Mouse (Mus musculus) adrenal gland, adult 8-10 months (tissue): ENCODE measurements around the gene Trrap. TPM values are rescaled to one million over a fixed set of nuclear protein-coding genes. Genes with fewer than 3 reads are reported as not detected.

Experiments used
- DNase-seq: peaks from one replicate; pipeline ENCODE4 v3.0.0; 2022
- microRNA-seq, 2 experiments: library from miRNA; unstranded; fragments of <30 nt; microRNA quantifications; one replicate each; pipeline ENCODE4 v1.2.0; 2022
- total RNA-seq, 4 experiments: library from RNA; stranded (reverse); gene quantifications; 2 replicates each; pipeline ENCODE4 v1.2.4; 2022

The Trrap gene
- total RNA-seq, 4 experiments from 2014 or later = 97.3 to 186 (median 128) TPM

DNA sequence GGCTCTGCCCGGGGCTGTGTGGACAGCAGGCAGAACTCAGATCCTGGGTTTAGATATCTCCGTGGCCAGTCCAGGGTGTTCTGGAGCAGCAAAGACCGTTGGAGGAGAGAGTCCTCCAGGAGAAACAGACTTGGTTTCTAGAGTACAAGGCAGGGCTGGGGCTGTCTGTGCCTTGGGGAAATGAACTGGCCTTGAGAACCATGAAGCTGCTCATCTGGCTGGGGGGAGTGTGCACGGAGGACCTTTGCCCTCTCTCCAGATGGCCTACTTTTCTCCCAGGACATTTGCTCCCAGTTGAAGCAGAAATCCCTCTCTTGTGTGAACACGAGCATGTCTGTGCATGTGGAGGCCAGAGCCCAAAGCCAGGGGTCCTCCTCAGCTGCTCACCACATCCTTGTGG lies 104.8 kb downstream of the Trrap start:
- DNase-seq = no peak

DNA sequence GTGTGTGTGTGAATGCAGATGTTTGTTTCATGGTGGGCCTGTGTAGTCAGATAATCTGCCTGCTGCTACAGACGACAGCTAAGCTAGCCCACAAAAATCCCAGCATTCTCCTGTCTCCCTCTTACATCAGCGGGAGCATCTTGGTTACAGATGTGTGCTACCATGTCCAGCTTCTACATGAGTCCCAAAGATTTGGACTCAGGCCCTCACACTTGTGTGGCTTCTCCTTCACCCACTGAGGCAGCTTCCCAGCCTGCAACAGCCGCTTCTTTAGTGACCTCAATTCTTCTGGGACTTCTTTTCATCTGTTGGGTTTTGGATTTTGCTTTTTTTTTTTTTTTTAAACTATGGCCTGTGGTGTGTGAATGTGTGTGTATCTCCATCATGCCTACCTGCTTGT lies 105.3 kb downstream of the Trrap start:
- no peak for DNase-seq

DNA sequence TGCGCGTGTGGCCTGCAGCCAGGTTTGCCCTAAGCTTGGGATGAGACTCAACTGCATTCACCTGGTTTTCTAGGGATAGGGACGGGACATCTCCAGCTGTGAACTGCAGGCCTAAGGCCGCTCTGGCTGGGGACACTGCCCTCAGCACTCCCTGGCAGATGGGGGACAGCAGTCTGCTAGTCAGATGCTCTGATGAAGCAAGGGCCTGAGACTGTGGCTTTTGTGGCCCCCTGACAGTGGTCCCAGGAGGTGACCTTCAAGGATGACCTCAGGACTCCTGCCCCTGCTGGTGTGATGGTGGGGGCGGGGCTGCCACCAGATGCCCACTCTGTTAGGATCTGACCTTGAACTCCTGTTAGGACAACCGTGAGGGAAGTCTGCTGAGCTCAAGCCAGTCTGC lies 107.7 kb downstream of the Trrap start:
- no peak for DNase-seq

DNA sequence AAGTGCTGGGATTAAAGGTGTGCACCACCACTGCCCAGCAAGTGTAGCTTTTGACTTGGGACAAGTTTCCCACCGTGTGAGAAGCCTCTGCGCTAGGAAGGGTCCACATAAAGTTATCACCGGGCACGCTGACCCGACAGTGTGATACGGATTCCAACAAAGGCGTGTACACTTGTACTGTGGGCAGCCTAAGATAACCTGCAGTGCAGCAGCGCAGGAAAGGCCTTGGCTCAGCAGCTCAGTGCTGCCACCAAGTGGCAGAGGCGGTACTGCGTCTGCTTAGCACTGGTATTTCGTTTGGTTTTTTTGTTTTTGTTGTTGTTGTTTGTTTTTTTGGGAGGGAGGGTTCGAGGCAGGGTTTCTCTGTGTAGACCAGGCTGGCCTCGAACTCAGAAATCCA lies 108.4 kb downstream of the Trrap start:
- DNase-seq = no peak

DNA sequence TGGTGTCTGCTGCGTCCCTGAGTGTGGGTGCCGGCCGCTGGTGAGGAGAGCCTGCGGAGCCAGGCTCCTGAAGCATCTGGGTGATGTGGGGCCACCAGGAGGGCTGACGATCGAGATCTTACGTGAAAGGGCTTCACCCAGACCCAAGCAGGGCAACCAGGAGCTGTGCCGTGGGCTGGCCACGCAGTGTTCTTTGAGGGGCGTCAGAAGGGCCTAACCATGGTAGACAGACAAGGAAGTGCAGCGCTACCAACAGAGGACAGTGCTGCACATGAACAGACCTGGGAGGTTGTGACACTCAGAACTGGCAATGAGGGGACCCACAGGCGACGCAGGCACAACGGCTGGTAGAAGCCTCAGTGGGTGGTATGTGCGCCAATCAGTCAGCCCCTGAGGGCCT lies 109.5 kb downstream of the Trrap start:
- no peak for DNase-seq

DNA sequence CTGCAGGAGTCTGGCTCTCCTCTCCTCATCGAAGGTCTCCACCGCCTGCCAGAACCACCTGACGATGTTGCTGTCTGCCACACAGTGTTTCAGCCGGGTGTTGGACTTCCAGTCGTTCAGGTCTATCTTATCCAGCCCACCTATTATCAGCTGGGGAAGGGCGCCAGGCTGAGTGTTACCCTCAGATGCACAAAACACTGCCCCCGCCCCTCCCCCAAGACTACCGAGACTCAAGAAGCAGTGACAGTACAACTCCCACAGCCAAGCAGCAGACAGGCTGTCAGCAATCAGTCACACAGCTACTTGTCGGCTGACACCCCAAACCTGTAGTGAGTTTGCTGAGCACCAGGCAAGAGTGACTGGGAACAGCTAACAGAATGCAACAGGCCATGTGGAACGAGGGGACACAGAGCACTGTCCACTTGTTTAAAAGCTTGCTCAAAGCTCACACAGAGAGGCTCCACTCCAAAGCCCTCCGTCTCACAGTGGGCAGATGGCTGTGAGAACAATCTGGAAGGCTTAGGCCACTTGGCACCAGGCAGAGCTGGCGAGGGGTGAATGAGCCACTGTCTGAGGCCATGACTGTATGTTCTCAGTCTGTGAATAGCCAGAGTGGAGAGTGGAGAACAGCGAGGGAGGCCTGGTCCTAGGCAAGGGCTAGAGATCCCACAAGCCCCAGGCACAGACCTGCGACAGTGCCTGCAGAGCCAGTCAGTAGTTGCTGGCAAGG lies 114.3 kb downstream of the Trrap start:
- DNase-seq = no peak

DNA sequence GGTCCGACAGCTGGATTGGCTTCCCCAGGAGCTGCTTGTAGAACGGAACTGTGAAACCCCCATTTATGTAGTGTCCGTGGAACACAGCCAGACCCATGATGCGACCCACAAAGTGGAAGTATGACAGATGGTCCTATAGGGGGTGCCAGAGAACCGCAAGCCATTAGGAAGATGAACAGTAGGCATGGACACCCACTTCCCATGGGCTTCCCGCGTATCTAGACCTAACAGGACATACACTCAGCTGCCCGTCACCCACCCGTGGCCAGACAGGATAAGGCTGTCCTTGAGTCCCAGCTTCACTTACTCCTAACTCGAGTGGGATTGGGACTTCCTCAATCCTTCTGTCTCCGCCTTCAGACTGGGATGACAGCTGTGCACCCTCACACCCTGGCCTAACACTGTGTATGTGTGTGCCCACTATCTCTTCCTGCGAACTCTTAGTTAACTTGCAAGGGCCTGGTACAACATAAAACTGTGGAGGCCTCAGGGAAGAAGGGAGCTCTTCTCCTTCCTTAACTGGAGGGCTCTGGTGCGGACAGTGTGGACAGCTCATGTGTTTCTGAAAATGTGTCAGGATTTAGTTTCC lies 117.2 kb downstream of the Trrap start:
- DNase-seq = no peak

DNA sequence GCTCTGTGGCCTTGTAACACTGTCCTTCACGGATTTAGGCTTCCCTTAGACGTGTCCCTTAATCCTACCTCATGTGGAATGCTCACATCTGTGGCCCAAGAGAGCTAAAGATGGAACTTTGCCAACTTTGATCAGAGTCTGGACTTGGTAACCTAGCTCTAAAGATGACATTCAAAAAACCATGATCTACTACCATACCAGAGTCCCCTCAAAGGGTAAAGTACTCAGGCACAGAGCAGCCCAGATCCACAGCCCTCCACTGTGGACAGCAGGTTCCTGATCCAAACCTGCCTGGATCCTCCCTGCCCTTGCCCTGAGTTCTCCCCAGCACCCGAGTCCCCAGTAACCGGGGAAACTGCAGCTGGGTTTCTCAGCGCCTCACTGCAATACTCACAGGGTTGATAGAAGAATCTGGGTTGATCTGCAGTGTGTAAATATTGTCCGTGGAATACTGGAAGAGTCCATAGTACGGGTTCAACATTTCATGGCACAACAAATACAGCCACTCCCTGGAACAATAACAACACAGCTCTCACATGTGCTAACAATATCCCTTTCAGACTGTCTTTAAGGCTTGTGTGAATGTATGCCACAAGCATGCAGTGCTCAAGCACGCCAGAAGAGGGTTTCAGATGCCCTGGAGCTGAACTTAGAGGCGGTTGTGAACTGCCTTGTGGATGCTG lies 118.6 kb downstream of the Trrap start:
- DNase-seq = no peak

DNA sequence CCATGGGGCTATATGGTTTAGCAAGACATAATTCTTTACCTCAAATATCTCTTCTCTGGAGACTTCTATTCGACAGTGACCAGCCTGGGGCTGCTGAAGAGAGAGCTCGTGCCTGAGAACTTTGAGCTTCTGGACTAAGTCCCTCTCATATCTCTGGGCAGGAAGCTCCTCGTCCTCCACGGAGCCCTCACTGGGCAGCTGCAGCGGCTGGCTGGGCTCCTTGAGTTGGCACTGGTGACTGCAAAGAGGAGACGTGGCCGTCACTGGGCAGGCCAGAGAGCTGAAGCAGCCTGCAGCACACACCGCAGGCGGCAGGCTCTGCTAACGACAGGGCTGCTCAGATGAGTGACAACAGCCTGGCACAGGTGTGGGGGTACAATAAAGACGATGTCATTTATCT lies 123.7 kb downstream of the Trrap start:
- DNase-seq = no peak

DNA sequence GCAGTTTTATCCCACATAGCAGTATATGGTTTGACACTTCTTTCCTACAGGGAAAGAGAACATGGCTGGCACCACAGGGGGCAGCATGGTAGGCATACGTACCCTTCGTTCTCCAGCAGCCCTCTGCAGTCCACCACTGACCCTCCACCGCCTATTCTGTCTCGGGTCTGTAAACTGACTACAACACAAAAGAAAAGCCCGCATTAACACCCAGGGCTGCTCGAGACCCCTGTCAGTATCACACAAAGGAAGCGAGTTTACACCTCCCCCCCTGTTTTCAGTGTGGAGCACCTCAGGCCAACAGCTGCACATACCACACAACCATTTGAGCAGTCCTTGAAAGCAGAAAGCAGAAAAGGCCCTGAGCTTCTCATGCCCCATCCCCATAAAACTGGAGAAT lies 130.3 kb downstream of the Trrap start:
- DNase-seq = no peak

DNA sequence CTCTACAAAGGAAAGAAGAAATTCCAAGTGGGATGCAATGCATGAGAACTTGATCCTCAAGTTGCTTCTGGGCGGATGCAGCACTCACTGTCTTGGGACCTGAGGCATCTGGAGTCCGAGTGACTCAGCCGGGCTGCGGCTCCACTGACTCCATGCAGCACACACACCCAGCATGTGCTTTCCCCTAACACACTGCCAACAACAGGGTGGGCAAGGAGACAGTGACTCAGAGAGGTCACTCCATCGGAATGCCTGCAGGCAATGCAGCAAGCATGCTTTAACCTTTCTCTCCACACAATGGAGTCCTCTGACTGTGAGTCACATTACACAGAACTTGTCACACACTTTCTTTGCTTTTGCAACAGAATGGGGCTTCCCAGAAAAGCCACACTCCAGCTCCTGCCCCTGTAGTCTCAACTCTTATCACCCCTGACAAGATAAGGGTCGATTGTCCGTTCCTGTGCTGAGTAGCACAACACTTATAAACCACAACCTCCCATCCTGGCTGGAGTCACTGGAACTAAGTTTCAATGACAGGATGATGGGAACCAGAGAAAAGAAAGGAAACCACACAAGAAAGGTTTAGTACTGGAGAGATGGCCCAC lies 131.0 kb downstream of the Trrap start:
- DNase-seq = no peak

DNA sequence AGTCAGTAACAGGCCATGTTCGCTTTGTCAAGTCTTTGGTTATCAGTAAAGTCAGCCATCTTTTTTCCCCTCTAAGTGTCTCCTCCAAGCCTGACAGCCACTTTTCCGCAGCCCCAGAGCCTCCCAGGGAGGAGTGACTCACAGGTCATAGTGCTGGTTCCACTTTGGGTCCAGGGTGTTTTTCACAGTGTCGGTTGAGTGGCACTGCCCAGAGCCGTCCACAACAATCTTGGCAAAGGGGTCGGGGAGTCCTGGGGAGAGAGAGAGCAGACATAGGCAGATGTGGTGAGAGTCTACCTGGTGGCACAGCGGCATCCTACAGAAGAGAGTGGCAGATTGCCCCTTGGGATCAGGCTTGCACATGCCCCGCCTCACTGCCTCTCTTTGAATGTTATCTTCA lies 133.5 kb downstream of the Trrap start:
- no peak for DNase-seq

DNA sequence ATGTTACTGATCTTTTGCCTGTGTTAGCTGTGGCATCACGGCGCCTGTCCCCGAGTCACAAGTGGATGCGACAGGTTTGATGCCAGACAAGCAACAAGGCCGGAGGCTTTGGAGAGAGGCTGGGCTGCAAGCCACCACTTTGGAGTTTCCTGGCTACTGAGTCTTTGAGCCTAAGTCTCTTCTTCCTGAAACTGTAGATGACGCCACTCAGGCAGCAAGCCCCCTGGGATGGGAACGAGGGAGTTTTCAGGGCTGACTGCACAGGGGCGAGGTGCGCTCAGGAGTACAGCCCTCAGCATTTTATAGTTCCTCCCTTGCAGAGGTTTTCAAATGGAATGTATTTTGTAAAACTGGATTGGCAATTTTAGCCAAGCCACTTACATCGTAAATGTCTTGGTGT lies 134.3 kb downstream of the Trrap start:
- DNase-seq = no peak

DNA sequence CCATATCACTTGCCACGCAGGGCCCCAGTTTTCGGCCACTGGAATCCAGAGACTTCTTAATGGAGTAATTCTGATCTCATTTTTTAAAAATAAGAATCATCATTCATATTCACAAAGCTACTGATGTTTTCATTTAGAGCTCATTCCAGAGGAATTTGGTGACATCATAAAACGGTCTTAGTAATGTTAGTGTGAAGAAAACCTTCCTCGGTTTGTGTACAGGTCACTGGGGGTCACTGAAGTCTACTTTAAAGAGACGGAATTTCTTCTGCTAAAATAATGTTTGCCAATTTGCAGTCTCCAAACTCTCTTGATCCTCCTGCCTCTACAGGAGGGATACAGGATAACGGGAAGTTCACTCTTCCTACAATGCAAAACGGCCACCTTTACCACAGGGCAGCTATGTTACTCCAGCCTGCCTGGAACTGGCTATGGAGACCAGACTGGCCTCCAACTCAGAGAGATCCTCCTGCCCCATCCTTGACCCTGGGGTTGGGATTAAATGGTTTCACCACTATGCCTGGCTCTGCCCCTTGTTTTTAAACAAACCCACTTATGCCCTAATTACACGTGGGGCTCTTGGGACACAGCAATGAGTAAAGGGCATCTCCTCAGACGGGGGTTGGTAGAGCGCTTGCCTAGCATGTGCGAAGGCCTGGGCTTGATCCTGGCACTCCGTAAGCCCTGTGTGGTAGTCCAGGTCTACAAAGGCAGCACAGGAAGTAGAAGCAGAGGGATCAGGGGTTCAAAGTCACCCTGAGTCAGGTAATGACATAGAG lies 137.0 kb downstream of the Trrap start:
- DNase-seq = no peak

DNA sequence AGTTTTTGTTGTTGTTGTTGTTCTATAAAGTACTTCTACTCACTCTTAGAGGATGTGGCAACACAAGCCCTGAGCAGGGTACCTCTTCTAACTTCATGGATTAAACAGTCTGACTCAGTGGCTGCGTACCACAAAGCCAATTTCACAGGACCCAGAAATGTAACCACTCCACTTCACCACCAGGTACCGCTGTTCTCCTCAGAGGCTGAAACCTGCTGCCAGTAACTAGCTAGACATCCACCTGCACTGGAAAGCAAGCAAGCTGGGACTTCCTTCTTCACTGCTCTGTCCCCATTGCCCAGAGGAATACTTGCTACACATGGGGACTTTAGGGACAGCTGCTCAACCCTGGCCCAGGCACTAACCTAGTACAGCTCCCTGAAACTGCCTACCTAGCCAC lies 140.1 kb downstream of the Trrap start:
- no peak for DNase-seq

Small RNA genes within 50 kb of the gene (microRNA-seq; reads per million reads assigned to microRNA genes)
- 0.34 to 0.53 reads per million in 2 experiments for gene Mir7039

Other genes starting within 250 kb of the Trrap start
- gene Nptx2, start 221.8 kb upstream of the Trrap start, total RNA-seq = under 1 TPM; 0.23 to 0.45 (median 0.38) TPM
- gene Tmem130, start 5.9 kb upstream of the Trrap start, total RNA-seq = 10 to 100 TPM; 41.5 to 59.8 (median 46.7) TPM
- 10 to 100 TPM; 20.3 to 25.8 (median 22.7) TPM for gene Smurf1, start 198.1 kb downstream of the Trrap start, total RNA-seq